Mouse (Mus musculus) MEL (cell line): ENCODE results near the gene Tex264. TPM values are rescaled to one million over a fixed set of nuclear protein-coding genes. Genes with fewer than 3 reads are reported as not detected.
"Not testable (repeated sequence)": the region's sequence is repeated elsewhere in the genome, so short reads cannot be mapped to it uniquely, and the experiment has no call there.

Experiments used
- DNase-seq: peaks from one replicate; pipeline ENCODE4 v3.0.0; 2011; ENCODE audit warnings: low read depth, low spot score
- H3K27ac ChIP-seq: 2 replicates; pipeline ENCODE4 v1.5.1; 2012; ENCODE audit warnings: low read depth, mild to moderate bottlenecking, control low read depth, low read length, moderate library complexity; ENCODE audit not compliant: control insufficient read depth
- H3K27me3 ChIP-seq, 2 experiments: fragments of 150-350 bp in 1 of 2; sonication (generic) in 1 of 2; 2 replicates each; pipeline ENCODE4 v1.6.1; 2012; ENCODE audit warnings: low read length in 2 of 2, mild to moderate bottlenecking in 2 of 2, improper control_type of control experiment in 1 of 2, moderate library complexity in 1 of 2; ENCODE audit not compliant: insufficient read depth in 2 of 2, control insufficient read depth in 1 of 2
- H3K36me3 ChIP-seq, 2 experiments: 2 replicates each; pipeline ENCODE4 v1.6.1; 2012 to 2014; ENCODE audit warnings: low read length in 2 of 2, improper control_type of control experiment in 1 of 2, inconsistent platforms in 1 of 2, mild to moderate bottlenecking in 1 of 2; ENCODE audit not compliant: insufficient read depth in 2 of 2, control insufficient read depth in 1 of 2
- H3K4me1 ChIP-seq, 2 experiments: fragments of 150-350 bp in 1 of 2; sonication (generic) in 1 of 2; 2 replicates each; pipeline ENCODE4 v1.6.1; 2012; ENCODE audit warnings: low read length in 2 of 2, improper control_type of control experiment in 1 of 2, mild to moderate bottlenecking in 1 of 2; ENCODE audit not compliant: insufficient read depth in 2 of 2, control insufficient read depth in 1 of 2
- H3K4me3 ChIP-seq, 2 experiments: fragments of 150-350 bp in 1 of 2; sonication (generic) in 1 of 2; 2 replicates each; pipeline ENCODE4 v1.5.1; 2012; ENCODE audit warnings: low read depth in 2 of 2, low read length in 2 of 2, mild to moderate bottlenecking in 2 of 2, moderate library complexity in 2 of 2, control low read depth in 1 of 2, improper control_type of control experiment in 1 of 2; ENCODE audit not compliant: control insufficient read depth in 1 of 2, insufficient read depth in 1 of 2
- H3K79me2 ChIP-seq: 2 replicates; pipeline ENCODE4 v1.6.1; 2012; ENCODE audit warnings: mild to moderate bottlenecking, low read length, moderate library complexity; ENCODE audit not compliant: control insufficient read depth, poor library complexity, insufficient read depth
- H3K9ac ChIP-seq: 2 replicates; pipeline ENCODE4 v1.6.1; 2012; ENCODE audit warnings: low read depth, mild to moderate bottlenecking, control low read depth, low read length, moderate library complexity; ENCODE audit not compliant: control insufficient read depth, poor library complexity, severe bottlenecking
- H3K9me3 ChIP-seq: fragments of 150-350 bp; sonication (generic); replicated peaks from 2 replicates; pipeline ENCODE4 v1.6.1; 2012; ENCODE audit warnings: mild to moderate bottlenecking, low read length, improper control_type of control experiment, moderate library complexity; ENCODE audit not compliant: insufficient read depth
- BHLHE40 ChIP-seq: IDR thresholded peaks from 2 replicates; pipeline ENCODE4 v1.6.1; 2012; ENCODE audit warnings: low read depth, mild to moderate bottlenecking, inconsistent platforms, low read length, improper control_type of control experiment, borderline replicate concordance
- CTCF ChIP-seq, 3 experiments: IDR thresholded peaks in 2 of 3; conservative IDR thresholded peaks in 1 of 3; 2 replicates each; pipeline ENCODE4 v1.5.1; 2011 to 2012; ENCODE audit warnings: low read length in 3 of 3, low read depth in 2 of 3, mild to moderate bottlenecking in 2 of 3, improper control_type of control experiment in 1 of 3, inconsistent platforms in 1 of 3, mixed read lengths in 1 of 3, moderate library complexity in 1 of 3; ENCODE audit not compliant: control insufficient read depth in 1 of 3, insufficient read depth in 1 of 3, poor library complexity in 1 of 3, severe bottlenecking in 1 of 3
- EP300 ChIP-seq, 2 experiments: IDR thresholded peaks; 2 replicates each; pipeline ENCODE4 v1.6.1; 2011; ENCODE audit warnings: improper control_type of control experiment in 2 of 2, low read length in 2 of 2, low read depth in 1 of 2, mild to moderate bottlenecking in 1 of 2
- GABPA ChIP-seq: IDR thresholded peaks from 2 replicates; pipeline ENCODE4 v1.6.1; 2012; ENCODE audit warnings: low read depth, mild to moderate bottlenecking, inconsistent platforms, low read length, improper control_type of control experiment, moderate library complexity
- JUND ChIP-seq: IDR thresholded peaks from 2 replicates; pipeline ENCODE4 v1.6.1; 2011; ENCODE audit warnings: low read depth, mild to moderate bottlenecking, improper control_type of control experiment, low read length
- MAFK ChIP-seq: IDR thresholded peaks from 2 replicates; pipeline ENCODE4 v1.6.1; 2011; ENCODE audit warnings: low read depth, mild to moderate bottlenecking, low read length, improper control_type of control experiment, borderline replicate concordance
- MAX ChIP-seq: IDR thresholded peaks from 2 replicates; pipeline ENCODE4 v1.6.1; 2011; ENCODE audit warnings: low read length, improper control_type of control experiment
- MAZ ChIP-seq: IDR thresholded peaks from 2 replicates; pipeline ENCODE4 v1.6.1; 2012; ENCODE audit warnings: low read depth, mild to moderate bottlenecking, inconsistent platforms, low read length, improper control_type of control experiment
- NELFE ChIP-seq: IDR thresholded peaks from 2 replicates; pipeline ENCODE4 v1.6.1; 2011; ENCODE audit warnings: low read depth, low read length, improper control_type of control experiment
- POLR2A ChIP-seq, 2 experiments: IDR thresholded peaks; 2 replicates each; pipeline ENCODE4 v1.6.1; 2011 to 2012; ENCODE audit warnings: low read length in 2 of 2, mild to moderate bottlenecking in 2 of 2, control low read depth in 1 of 2, improper control_type of control experiment in 1 of 2, low read depth in 1 of 2, moderate library complexity in 1 of 2; ENCODE audit not compliant: control insufficient read depth in 1 of 2, insufficient read depth in 1 of 2, poor library complexity in 1 of 2
- SIN3A ChIP-seq: IDR thresholded peaks from 2 replicates; pipeline ENCODE4 v1.6.1; 2012; ENCODE audit warnings: low read length, improper control_type of control experiment, inconsistent platforms
- TCF12 ChIP-seq: IDR thresholded peaks from 2 replicates; pipeline ENCODE4 v1.6.1; 2014; ENCODE audit warnings: low read depth, mild to moderate bottlenecking, inconsistent platforms, low read length, improper control_type of control experiment, moderate library complexity
- USF1 ChIP-seq: IDR thresholded peaks from 2 replicates; pipeline ENCODE4 v1.6.1; 2014; ENCODE audit warnings: low read depth, mild to moderate bottlenecking, inconsistent platforms, low read length, improper control_type of control experiment, moderate library complexity
- USF2 ChIP-seq, 2 experiments: IDR thresholded peaks; 2 replicates each; pipeline ENCODE4 v1.6.1; 2011 to 2012; ENCODE audit warnings: improper control_type of control experiment in 2 of 2, low read length in 2 of 2, borderline replicate concordance in 1 of 2, inconsistent platforms in 1 of 2, low read depth in 1 of 2, mild to moderate bottlenecking in 1 of 2; ENCODE audit not compliant: insufficient read depth in 1 of 2
- ZKSCAN1 ChIP-seq: IDR thresholded peaks from 2 replicates; pipeline ENCODE4 v1.6.1; 2012; ENCODE audit warnings: low read depth, mild to moderate bottlenecking, inconsistent platforms, low read length, improper control_type of control experiment, moderate library complexity
- ZNF384 ChIP-seq: IDR thresholded peaks from 2 replicates; pipeline ENCODE4 v1.6.1; 2012; ENCODE audit warnings: low read depth, mild to moderate bottlenecking, inconsistent platforms, low read length, improper control_type of control experiment
- polyA plus RNA-seq, 2 experiments: library from polyadenylated mRNA; stranded (reverse) in 1 of 2; unstranded in 1 of 2; fragments of >175 nt in 1 of 2; fragments of >200 nt in 1 of 2; gene quantifications; 2 replicates each; pipeline versions ENCODE4 v1.2.1 to v1.2.4; 2012; ENCODE audit warnings: low replicate concordance in 2 of 2, low read depth in 1 of 2; ENCODE audit not compliant: insufficient read length in 2 of 2, insufficient read depth in 1 of 2, missing spikeins in 1 of 2
- total RNA-seq: library from RNA; depleted of rRNA; stranded (reverse); fragments of 300-350 nt; gene quantifications from 2 replicates; pipeline ENCODE4 v1.2.3, GENCODE M21; 2012

Tex264 gene
- total and polyA plus RNA-seq, 3 experiments = 47.1 to 87.6 TPM; not detected in 1

- H3K79me2 ChIP-seq = no peaks in the 10 kb centered on the region
- H3K9ac ChIP-seq = no peak overlapping the region
- no peaks in the 10 kb centered on the region for H3K36me3 ChIP-seq
- peaks cover 3% of the 10 kb centered on the region in 2 experiments; a peak in 3 of 4 replicates for H3K27me3 ChIP-seq
- TF ChIP-seq USF2 (IDR thresholded peaks at IDR 0.05; ENCODE audit: borderline replicate concordance in 1 of 2, insufficient read depth in 1 of 2, low read depth in 1 of 2, low read length in 2 of 2) (0 out of 4 replicates have a peak, but pooled peaks of 1 of the 2 experiments have one; percentile 30), MAX (no peak), ZNF384 (no peak), USF1 (peak; percentile 84)
- TF ChIP-seq, all 39 proteins: peak for 2
- H3K27ac ChIP-seq = no peak overlapping the region
- DNase-seq = peak; percentile 7
- no peaks in the 10 kb centered on the region for H3K4me1 ChIP-seq
- H3K4me3 ChIP-seq = no peak overlapping the region
- H3K9me3 ChIP-seq = no peaks in the 10 kb centered on the region
Measured at GRCm38 (mm10) chr9:106632185-106632584, 53.5 kb downstream of the Tex264 start.

GRCm38 (mm10) chr9:106627796-106628195 lies 57.9 kb downstream of the Tex264 start:
- not testable (repeated sequence) for DNase-seq, H3K27me3 ChIP-seq, H3K4me3 ChIP-seq, H3K27ac ChIP-seq, H3K4me1 ChIP-seq, H3K79me2 ChIP-seq, H3K9ac ChIP-seq, H3K36me3 ChIP-seq, H3K9me3 ChIP-seq

- no peaks in the 10 kb centered on the region for H3K79me2 ChIP-seq
- no peak within 1 kb of the TSS for H3K9ac ChIP-seq
- DNase-seq = no peak
- H3K9me3 ChIP-seq = no peaks in the 10 kb centered on the region
- H3K4me3 ChIP-seq = no peak within 1 kb of the TSS
- H3K36me3 ChIP-seq = no peaks in the 10 kb centered on the region
- peaks cover 4 to 13% of the 10 kb centered on the region in 2 experiments; a peak in 3 of 4 replicates for H3K27me3 ChIP-seq
- TF ChIP-seq MAFK = no peak
- TF ChIP-seq ZNF384 = no peak
- TF ChIP-seq JUND = no peak
- TF ChIP-seq MAZ = no peak
- no peak for TF ChIP-seq GABPA
- no peak for TF ChIP-seq CTCF (IDR thresholded peaks at IDR 0.05 in 2 of 3, conservative IDR thresholded peaks at IDR 0.05 in 1 of 3; ENCODE audit: control insufficient read depth in 1 of 3, insufficient read depth in 1 of 3, low read depth in 2 of 3, low read length in 3 of 3, poor library complexity in 1 of 3, severe bottlenecking in 1 of 3)
- TF ChIP-seq NELFE = no peak
- no peak for TF ChIP-seq MAX
- TF ChIP-seq POLR2A (IDR thresholded peaks at IDR 0.05; ENCODE audit: control insufficient read depth in 1 of 2, insufficient read depth in 1 of 2, low read depth in 1 of 2, low read length in 2 of 2, poor library complexity in 1 of 2) = no peak
- TF ChIP-seq EP300 (IDR thresholded peaks at IDR 0.05; ENCODE audit: low read depth in 1 of 2, low read length in 2 of 2) = no peak
- TF ChIP-seq SIN3A = no peak
- TF ChIP-seq BHLHE40 = no peak
- TF ChIP-seq USF2 (IDR thresholded peaks at IDR 0.05; ENCODE audit: borderline replicate concordance in 1 of 2, insufficient read depth in 1 of 2, low read depth in 1 of 2, low read length in 2 of 2) = no peak
- TF ChIP-seq TCF12 = no peak
- no peak for TF ChIP-seq ZKSCAN1
- no peak within 1 kb of the TSS for H3K27ac ChIP-seq
- H3K4me1 ChIP-seq = no peaks in the 10 kb centered on the region
Measured at GRCm38 (mm10) chr9:106626282-106626681, 59.4 kb downstream of the Tex264 start, which contains the start of gene Iqcf6. Gene Iqcf6, plus strand, starts transcription at chr9:106626582.
